Mouse (Mus musculus) lung, postnatal 10 days (tissue): Measurements from ENCODE around the gene Tekt1.

ENCODE experiments used
- DNase-seq: peaks from one replicate; pipeline ENCODE4 v3.0.0; 2021

The Tekt1 gene

GRCm38 (mm10) chr11:72362347-72362741 lies at the start of gene Tekt1:
Tekt1 (minus strand) TSS chr11:72362442.
- DNase-seq, result no peak

DNA sequence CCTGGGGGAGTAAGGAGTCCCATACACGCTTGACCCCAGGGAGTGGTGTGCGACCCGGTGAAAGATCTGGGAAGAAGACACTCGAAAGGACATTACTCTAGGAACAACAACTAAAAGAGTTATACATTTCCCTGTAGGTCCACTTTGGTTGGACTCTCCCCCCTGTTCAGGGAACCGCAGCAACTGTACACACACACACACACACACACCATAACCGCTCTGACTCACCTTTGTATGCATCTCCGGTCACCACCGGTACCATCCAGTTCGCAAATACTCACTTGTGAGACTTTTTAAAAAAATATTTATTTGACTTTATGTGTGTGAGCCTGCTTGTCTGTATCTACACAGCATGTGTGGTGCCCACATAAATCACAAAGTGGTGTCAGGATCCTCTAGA lies 49.7 kb upstream of the Tekt1 start:
- no peak for DNase-seq

GRCm38 (mm10) chr11:72411093-72411921 lies 49.1 kb upstream of the Tekt1 start, which contains the start of gene Smtnl2:
Smtnl2 (minus strand) TSS chr11:72411713.
- DNase-seq, result peak; percentile 96

GRCm38 (mm10) chr11:72410521-72411092 lies 48.4 kb upstream of the Tekt1 start:
- DNase-seq, result no peak

DNA sequence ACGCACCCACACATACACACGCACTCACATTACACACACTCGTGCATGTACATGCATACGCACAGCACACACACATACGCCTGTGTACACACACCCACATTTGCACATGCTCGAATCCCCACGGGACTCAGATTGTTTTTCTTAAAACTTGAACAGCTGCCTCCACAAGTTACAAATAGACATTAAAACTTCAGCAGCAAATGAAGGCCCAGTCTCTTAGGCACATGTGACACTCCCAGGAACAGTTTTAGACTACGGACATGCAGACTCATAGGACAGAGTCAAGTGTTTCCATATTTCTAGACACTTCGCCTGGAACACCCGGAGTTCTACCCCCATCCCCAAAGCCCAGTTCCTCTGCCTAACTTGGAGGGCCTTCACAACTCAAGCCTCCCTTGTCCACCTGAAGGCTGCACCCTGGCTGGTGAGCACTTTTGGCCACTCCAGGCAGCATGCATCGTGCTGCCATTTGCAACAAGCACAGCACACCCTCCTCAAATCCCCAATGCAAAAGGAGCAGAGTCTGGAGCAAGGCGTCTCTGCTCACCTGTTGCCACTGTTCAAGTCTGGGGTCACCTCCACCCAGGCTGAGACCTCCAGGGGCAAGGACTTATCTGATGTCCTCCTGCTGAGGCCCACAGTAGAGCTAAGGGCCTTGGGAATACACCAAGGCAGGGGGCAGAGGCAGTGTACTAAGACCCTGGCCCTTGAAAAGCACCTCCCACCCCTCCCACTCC lies 47.6 kb upstream of the Tekt1 start:
- no peak for DNase-seq

- no peak for DNase-seq
Observed at GRCm38 (mm10) chr11:72408451-72409170, 46.4 kb upstream of the Tekt1 start.

DNA sequence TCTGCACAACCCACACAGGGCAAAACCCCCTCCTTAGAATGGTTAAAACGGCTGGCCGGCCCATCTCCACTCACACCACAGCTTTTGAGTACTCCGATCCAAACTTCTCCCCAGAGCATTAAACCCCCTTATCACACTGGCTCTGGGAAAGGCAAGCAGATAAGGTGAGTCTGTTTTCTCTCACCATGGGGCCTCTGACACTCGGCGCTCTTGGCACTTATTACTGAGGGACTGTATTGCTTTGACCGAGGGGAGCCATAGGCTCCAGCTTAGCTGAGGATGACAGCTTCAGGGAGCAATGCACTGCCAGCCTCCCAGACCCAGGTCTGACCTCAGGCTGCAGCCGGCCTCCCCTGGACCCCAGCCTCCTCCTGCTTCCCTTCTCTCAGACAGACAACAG lies 45.3 kb upstream of the Tekt1 start:
- DNase-seq, result no peak

DNA sequence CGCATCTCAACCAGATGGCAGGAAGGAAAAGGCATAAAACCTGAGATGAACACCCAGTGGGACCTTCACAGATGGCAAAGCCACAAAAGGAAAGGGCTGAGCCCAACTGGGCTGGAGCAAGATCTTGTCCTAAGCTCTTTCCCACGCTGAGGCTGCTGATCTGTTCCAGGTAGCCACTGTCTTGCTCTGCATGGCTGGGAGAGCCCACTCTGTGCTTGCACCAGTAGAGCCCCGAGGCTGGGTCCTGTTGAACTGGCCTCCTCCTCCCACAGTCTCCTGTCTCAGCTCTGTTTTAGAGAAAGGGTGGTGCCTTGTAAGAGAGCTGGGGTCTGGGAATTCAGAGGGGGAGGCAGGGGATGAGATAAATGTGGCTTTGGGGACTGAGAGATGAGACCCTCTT lies 44.8 kb upstream of the Tekt1 start:
- DNase-seq, result no peak

GRCm38 (mm10) chr11:72406079-72406675 lies 43.9 kb upstream of the Tekt1 start:
- no peak for DNase-seq

DNA sequence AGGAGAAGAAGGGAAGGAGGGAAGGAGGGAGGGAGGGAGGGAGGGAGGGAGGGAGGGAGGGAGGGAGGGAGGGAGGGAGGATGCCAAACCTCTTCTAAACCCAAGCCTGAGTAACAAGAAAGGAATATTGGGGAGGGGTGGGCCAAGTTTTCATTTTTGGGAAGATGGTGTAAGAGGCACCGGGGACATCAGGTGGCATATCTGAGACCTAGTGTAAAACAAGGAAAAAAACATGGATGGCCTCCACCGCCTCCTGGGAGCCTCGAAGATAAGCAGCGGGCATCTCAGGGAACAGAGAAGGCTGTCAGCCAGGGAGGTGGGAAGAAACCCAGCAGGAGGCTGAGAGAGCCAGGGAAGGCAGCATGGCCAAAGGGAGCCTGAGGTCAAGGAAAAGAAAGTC lies 43.3 kb upstream of the Tekt1 start:
- DNase-seq, result no peak

DNA sequence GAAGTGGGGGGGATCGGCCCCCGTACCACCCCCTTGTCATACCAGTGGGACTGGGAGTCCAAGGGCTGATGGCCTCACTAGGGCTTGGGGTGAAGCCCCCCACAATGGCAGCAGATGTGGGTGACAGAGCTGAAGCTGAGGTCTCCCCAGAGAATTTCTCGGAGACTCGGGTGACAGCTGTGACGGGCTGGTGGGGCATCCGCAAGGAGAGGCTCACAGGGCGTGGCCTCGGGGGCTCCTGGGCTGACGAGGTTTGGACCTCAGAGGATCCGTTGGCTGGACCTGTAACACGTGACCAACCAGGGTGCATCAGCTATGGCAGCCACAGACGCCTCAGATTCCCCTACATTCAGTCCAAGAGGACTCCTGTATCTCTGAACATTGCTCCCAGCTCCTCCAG lies 40.7 kb upstream of the Tekt1 start:
- no peak for DNase-seq

DNA sequence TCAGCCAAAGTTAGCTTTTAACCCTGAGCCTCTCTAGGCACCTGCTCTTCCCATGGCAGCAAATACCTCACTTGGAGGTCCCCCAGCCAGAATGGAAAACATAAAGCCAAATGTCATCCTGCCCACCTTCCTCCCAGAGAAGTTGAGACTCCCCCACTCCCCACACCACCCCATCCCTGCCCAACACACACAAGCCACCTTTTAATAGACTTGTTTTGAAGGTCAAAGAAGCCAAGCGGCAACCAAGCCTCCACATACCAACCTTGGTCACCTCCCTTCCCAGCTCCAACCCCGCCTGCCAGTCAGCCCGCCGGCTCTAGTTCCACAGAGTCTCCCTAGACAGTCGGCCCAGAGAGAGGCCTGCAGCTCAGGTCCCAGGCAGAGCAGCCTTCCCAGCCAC lies 39.8 kb upstream of the Tekt1 start:
- no peak for DNase-seq

GRCm38 (mm10) chr11:72401068-72401467 lies 38.8 kb upstream of the Tekt1 start:
- no peak for DNase-seq

- no peak for DNase-seq
Observed at GRCm38 (mm10) chr11:72397811-72398525, 35.7 kb upstream of the Tekt1 start.

DNA sequence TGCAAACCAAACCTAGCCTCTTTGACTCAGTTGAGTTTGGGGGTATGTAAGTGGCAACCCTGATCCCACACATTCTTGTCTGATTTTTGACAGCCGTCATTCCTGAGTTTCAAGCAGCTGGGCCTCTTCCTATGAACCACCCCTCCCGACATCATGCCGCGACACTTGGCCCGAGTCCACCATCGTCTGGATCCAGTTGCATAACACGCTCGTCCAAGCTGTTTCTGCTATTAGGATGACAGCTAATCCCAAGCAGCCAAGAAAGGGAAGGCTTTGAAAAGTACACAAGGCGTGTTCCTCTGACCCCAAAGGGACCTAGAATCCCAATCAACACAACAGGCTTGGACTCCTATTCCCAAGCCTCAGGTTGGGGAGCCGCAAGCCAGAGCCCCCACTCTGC lies 34.8 kb upstream of the Tekt1 start:
- peak; percentile 96 for DNase-seq

- peak; percentile 79 for DNase-seq
Observed at GRCm38 (mm10) chr11:72396621-72397020, 34.4 kb upstream of the Tekt1 start.

DNA sequence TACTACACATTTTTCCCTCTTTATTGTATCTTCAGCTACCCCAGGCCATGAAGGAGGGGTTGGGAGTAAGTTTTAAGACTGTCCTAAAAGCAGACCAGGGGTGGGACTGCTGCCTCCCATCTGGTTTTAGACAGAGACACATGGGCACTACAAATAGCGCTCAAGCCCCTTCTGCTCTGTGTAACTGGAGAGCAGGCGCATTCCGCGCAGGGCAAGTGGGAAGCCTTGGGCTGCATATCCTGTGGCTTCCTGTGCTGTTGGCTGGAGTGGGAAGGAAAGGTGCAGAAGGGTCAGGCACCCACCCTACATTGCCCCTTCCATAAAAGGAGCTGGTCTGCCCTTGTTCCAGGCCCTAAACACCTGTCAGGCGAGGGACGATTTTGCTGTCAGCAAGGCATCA lies 33.4 kb upstream of the Tekt1 start:
- DNase-seq, result no peak

DNA sequence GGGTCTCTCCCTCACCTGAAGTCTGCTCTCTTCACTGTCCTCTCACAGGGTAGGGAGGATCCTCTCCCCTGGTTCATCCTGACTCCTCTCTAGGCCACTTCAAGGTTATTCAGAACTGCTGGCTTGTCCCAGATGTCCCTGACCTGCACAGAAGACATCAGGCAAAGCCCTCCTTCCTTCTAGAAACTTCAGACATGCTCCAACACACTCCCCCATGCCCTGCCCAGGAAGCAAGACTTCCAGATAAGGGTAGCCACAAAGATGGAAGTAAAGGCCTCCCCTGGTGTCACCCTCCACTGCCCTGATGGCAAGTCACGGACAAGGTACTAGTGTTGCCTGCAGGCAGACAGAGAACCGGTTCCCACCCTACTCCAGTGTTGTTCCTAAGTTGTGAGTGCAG lies 32.5 kb upstream of the Tekt1 start:
- DNase-seq, result no peak

- peak; percentile 81 for DNase-seq
Observed at GRCm38 (mm10) chr11:72393669-72394068, 31.4 kb upstream of the Tekt1 start.

- DNase-seq, result no peak
Observed at GRCm38 (mm10) chr11:72393243-72393642, 31.0 kb upstream of the Tekt1 start.

- DNase-seq, result no peak
Observed at GRCm38 (mm10) chr11:72391181-72391580, 28.9 kb upstream of the Tekt1 start.
